Mouse (Mus musculus) hindbrain, embryonic 12.5 days (tissue): ENCODE measurements around the gene Unc13d. TPM values are rescaled to one million over a fixed set of nuclear protein-coding genes. Genes with fewer than 3 reads are reported as not detected.

Source experiments
- ATAC-seq: fragments of 200-750 bp; cut with Nextera tagmentation; 2 replicates; pipeline ENCODE4 v1.8.0; 2017; ENCODE audit warnings: moderate TSS enrichment; ENCODE audit not compliant: low FRiP score
- H3K27ac ChIP-seq: fragments of 300-500 bp; sonication (generic); 2 replicates; pipeline ENCODE4 v1.5.1; 2016; ENCODE audit warnings: mild to moderate bottlenecking
- H3K27me3 ChIP-seq: fragments of 300-500 bp; sonication (generic); 2 replicates; pipeline ENCODE4 v1.6.1; 2016; ENCODE audit warnings: mild to moderate bottlenecking
- H3K36me3 ChIP-seq: fragments of 300-500 bp; sonication (generic); 2 replicates; pipeline ENCODE4 v1.6.1; 2016; ENCODE audit warnings: mild to moderate bottlenecking
- H3K4me1 ChIP-seq: fragments of 300-500 bp; sonication (generic); 2 replicates; pipeline ENCODE4 v1.6.1; 2016
- H3K4me2 ChIP-seq: fragments of 300-500 bp; sonication (generic); replicated peaks from 2 replicates; pipeline ENCODE4 v1.6.1; 2016; ENCODE audit warnings: mild to moderate bottlenecking
- H3K4me3 ChIP-seq: fragments of 300-500 bp; sonication (generic); 2 replicates; pipeline ENCODE4 v1.5.1; 2016; ENCODE audit warnings: mild to moderate bottlenecking
- H3K9ac ChIP-seq: fragments of 300-500 bp; sonication (generic); 2 replicates; pipeline ENCODE4 v1.6.1; 2016; ENCODE audit warnings: mild to moderate bottlenecking, moderate library complexity
- H3K9me3 ChIP-seq: fragments of 300-500 bp; sonication (generic); replicated peaks from 2 replicates; pipeline ENCODE4 v1.6.1; 2016; ENCODE audit warnings: mild to moderate bottlenecking
- WGBS: fragments of 180-500 bp; shearing (Covaris S2); methylation state at CpG from one replicate; pipeline ENCODE4 v1.1.7; 2016; 5-methylcytosine and 5-hydroxymethylcytosine counted together
- polyA plus RNA-seq: library from polyadenylated mRNA; unstranded; fragments of >200 nt; fragmentation: Nextera tagmentation; extraction: Ambion mirVana; gene quantifications from 2 replicates; pipeline ENCODE4 v1.2.1, GENCODE M21; 2016

Unc13d gene
- polyA plus RNA-seq, 1 experiment from 2014 or later = 1.7 TPM

- ATAC-seq = no peak
- Histone ChIP-seq H3K4me1 (peaks cover 3% of the 10 kb centered on the region), H3K27me3 (no peaks in the 10 kb centered on the region), H3K9ac (no peak overlapping the region; the same call in 1 of the 2 replicates), H3K9me3 (no peaks in the 10 kb centered on the region), H3K4me2 (no peak overlapping the region), H3K36me3 (no peaks in the 10 kb centered on the region), H3K4me3 (no peak overlapping the region), H3K27ac (no peak overlapping the region)
- WGBS = 82% methylated on average over 3 of the region's 3 CpGs
Observed at GRCm38 (mm10) chr11:116072608-116073007, 5.2 kb downstream of the Unc13d start.

DNA sequence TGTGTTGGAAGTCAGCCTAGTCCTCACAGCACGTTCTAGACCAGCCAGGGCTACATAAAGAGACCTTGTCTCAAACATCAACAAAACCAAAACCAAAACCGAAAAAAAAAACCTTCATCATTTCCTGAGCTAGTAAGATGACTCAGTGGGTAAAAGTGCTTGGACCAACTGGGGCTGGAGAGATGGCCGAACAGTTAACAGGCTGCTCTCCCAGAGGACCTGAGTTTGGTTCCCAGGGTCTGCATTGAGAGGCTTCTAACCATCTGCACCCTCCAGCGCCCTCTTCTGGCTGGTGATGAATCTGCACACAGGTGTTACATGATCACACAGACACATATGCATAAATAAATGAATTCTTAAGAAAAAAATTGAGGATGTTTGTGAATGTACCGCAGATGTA is 6.3 kb downstream of the Unc13d start:
- no peak overlapping the region for H3K4me3 ChIP-seq
- H3K4me1 ChIP-seq = no peaks in the 10 kb centered on the region
- no peaks in the 10 kb centered on the region for H3K36me3 ChIP-seq
- no peak overlapping the region for H3K27ac ChIP-seq
- WGBS = 63% methylated on average over 5 of the region's 5 CpGs
- ATAC-seq = no peak
- H3K4me2 ChIP-seq = no peak overlapping the region
- H3K27me3 ChIP-seq = no peaks in the 10 kb centered on the region
- H3K9ac ChIP-seq = no peak overlapping the region
- H3K9me3 ChIP-seq = no peaks in the 10 kb centered on the region

DNA sequence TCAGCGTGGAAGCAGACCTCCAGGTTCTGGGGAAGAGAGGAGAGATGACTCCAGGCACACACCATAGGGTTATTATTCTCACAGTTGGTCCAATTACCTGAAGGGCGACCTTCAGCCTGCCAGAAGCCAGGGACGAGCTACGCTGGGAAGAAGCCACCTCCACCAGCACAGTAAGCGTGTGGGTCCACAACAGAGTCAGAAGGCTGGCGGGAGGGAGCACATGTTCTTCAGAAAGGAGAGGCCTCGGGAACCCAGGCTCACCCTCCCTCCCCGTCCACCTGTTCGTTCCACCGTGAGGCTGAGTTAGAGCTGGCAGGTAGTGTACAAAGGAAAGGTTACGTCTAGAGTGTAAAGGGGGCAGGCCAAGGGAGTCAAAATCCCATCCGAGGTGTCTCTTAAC is 12.4 kb downstream of the Unc13d start:
- Histone ChIP-seq H3K27ac (no peak overlapping the region), H3K27me3 (no peaks in the 10 kb centered on the region), H3K4me2 (no peak overlapping the region), H3K4me3 (no peak overlapping the region), H3K36me3 (peaks cover 20% of the 10 kb centered on the region), H3K9ac (no peak overlapping the region), H3K4me1 (0 out of 2 replicates have a peak, but pooled peaks cover 4% of the 10 kb centered on the region), H3K9me3 (no peaks in the 10 kb centered on the region)
- WGBS = 88% methylated on average over 12 of the region's 12 CpGs
- ATAC-seq = no peak

DNA sequence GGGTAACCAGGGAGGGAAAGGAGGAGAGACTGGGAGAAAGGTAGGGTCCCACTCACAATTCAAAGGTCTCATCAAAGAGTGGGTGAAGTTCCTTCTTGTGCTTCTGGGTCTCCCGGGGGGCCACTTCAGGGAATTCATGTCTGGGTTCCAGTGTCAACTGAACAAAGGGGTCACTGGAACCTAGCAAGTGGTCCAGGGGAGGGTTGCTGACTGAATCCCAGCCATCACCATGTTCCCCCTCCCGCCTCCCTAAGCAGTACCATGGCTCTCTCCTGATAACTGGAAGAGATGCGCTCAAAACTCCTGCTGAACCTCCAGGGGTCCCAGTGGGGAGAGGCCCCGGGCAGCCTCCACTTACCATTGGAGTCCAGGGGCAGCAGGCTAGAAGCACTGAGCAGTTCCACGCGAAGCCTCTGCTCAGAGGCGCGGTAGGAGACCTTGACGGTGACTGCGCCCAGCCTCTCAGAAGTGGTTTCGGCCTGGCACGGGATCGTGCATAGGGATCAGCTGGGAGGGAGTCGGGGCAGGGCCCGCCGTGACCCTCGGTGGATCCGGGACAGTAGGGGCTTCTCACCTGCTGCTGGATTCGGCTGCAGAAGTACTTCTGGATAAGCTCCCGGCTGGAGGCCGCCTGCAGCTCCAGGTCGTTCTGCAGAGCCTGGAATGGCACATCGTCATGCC is 13.4 kb downstream of the Unc13d start:
- Histone ChIP-seq H3K4me2 (no peak overlapping the region), H3K4me3 (no peak overlapping the region), H3K4me1 (0 out of 2 replicates have a peak, but pooled peaks cover 4% of the 10 kb centered on the region), H3K27ac (no peak overlapping the region), H3K9me3 (no peaks in the 10 kb centered on the region), H3K36me3 (peaks cover 30% of the 10 kb centered on the region), H3K9ac (no peak overlapping the region), H3K27me3 (no peaks in the 10 kb centered on the region)
- no peak for ATAC-seq
- WGBS = 70% methylated on average over 23 of the region's 23 CpGs

DNA sequence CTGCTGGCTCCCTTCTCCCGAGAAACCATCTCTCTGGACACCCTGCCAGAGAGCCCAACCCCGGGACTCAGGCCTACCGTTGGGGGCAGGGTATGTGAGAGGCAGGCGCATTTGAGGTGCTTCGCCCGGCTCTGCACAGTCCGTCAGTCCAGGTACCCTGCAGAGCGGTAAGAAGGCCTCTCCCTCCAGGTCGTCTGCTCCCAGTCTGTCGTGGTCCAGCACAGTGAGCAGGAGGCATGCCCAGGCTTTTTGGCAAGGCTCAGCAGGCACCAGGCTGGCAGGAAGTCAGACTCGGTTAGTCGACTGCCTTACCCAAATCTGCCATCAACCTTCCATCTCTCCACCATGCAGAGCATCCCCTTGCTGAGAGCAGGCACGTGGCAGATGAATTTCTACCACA is 14.2 kb downstream of the Unc13d start:
- ATAC-seq = no peak
- no peak overlapping the region for H3K4me2 ChIP-seq
- 0 out of 2 replicates have a peak, but pooled peaks cover 4% of the 10 kb centered on the region for H3K4me1 ChIP-seq
- no peaks in the 10 kb centered on the region for H3K27me3 ChIP-seq
- H3K36me3 ChIP-seq = peaks cover 38% of the 10 kb centered on the region
- 0 out of 2 replicates have a peak overlapping the region, but pooled peaks have one; percentile 8 for H3K9ac ChIP-seq
- H3K27ac ChIP-seq = no peak overlapping the region
- 69% methylated on average over 13 of the region's 13 CpGs for WGBS
- H3K9me3 ChIP-seq = no peaks in the 10 kb centered on the region
- H3K4me3 ChIP-seq = no peak overlapping the region

GRCm38 (mm10) chr11:116062521-116062920 is 15.2 kb downstream of the Unc13d start:
- H3K36me3 ChIP-seq = peaks cover 48% of the 10 kb centered on the region
- 0 out of 2 replicates have a peak, but pooled peaks cover 4% of the 10 kb centered on the region for H3K4me1 ChIP-seq
- no peak overlapping the region for H3K4me2 ChIP-seq
- ATAC-seq = no peak
- no peak overlapping the region for H3K4me3 ChIP-seq
- H3K27ac ChIP-seq = no peak overlapping the region
- no peaks in the 10 kb centered on the region for H3K9me3 ChIP-seq
- 58% methylated on average over 8 of the region's 8 CpGs for WGBS
- peak overlapping the region; percentile 25; the same call in 1 of the 2 replicates for H3K9ac ChIP-seq
- H3K27me3 ChIP-seq = no peaks in the 10 kb centered on the region

DNA sequence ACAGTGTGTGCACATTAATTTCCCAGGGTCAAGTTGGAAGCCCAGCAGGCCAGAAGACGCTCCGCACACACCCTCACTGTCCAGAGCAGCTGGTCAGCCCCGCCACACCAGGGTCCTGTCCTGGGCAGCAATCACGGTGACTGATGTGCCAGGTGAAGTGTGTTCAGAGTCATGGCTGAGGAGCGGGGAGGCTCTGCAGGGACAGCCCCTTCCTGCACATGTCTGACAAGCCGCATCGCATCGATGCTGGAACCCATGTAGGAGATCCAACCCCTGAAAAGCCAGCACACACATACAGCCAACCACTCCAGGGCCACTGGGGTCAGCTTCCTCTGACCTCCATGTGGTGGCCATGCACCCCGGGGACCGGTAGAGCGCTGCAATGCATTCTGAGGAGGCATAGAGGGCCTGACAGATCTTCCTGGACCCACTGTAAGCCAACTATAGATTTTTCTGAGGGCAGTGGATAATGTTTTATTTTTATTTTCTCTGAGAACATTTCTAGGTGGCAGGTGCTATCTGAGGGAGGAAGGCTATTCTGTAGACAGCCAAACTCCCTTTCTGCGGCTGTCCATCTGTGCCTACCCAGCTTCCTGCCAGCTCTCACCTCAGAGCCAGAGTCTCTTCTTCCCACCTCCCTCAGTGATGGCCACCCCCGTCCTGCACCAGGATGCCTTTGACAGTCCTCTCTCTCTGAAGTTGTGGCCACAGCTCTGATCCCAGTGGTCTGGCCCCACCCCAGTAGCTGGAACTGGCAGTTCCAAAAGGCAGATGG is 15.9 kb downstream of the Unc13d start:
- H3K36me3 ChIP-seq = peaks cover 55% of the 10 kb centered on the region
- H3K27ac ChIP-seq = no peak overlapping the region

DNA sequence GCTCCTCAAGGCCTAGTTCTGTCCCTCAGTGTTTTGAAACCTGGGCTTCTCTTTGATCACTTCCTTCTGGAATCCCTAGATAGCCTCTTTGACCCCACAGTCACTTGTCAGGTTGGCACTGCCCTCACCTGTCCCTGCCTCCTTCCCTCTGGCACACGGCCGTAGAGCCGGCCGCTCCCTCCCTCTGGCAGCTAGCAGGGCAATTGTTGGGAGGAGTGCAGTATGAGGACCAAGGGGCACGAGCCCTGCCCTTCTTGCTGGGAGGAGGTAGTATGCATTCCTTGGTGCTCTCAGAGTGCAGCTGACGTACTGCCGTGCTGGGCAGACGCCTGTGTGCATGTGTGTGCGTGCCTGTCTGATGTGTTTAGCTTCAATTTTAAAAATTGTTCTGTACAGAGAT is 17.2 kb downstream of the Unc13d start:
- no peak for ATAC-seq
- 93% methylated on average over 9 of the region's 9 CpGs for WGBS
- peaks cover 67% of the 10 kb centered on the region for H3K36me3 ChIP-seq
- no peaks in the 10 kb centered on the region for H3K9me3 ChIP-seq
- no peak overlapping the region for H3K4me3 ChIP-seq
- no peak overlapping the region for H3K4me2 ChIP-seq
- H3K4me1 ChIP-seq = 0 out of 2 replicates have a peak, but pooled peaks cover 4% of the 10 kb centered on the region
- H3K27ac ChIP-seq = no peak overlapping the region
- H3K9ac ChIP-seq = no peak overlapping the region
- no peaks in the 10 kb centered on the region for H3K27me3 ChIP-seq

More for the DNA sequence above, 15.9 kb downstream of the Unc13d start:
- Histone ChIP-seq H3K9me3 (no peaks in the 10 kb centered on the region), H3K9ac (0 out of 2 replicates have a peak overlapping the region, but pooled peaks have one; percentile 2), H3K4me2 (no peak overlapping the region), H3K4me3 (no peak overlapping the region), H3K4me1 (0 out of 2 replicates have a peak, but pooled peaks cover 4% of the 10 kb centered on the region), H3K27me3 (no peaks in the 10 kb centered on the region)
- WGBS = 89% methylated on average over 13 of the region's 13 CpGs
- no peak for ATAC-seq

- Histone ChIP-seq H3K36me3 (peaks cover 77% of the 10 kb centered on the region), H3K4me2 (no peak overlapping the region), H3K4me3 (no peak overlapping the region), H3K4me1 (0 out of 2 replicates have a peak, but pooled peaks cover 4% of the 10 kb centered on the region), H3K27me3 (no peaks in the 10 kb centered on the region), H3K27ac (no peak overlapping the region), H3K9ac (no peak overlapping the region), H3K9me3 (no peaks in the 10 kb centered on the region)
- 95% methylated on average over 11 of the region's 11 CpGs for WGBS
- no peak for ATAC-seq
Observed at GRCm38 (mm10) chr11:116059691-116060025, 18.1 kb downstream of the Unc13d start.

GRCm38 (mm10) chr11:116058868-116059690 is 18.7 kb downstream of the Unc13d start:
- H3K4me3 ChIP-seq = no peak overlapping the region
- H3K9ac ChIP-seq = no peak overlapping the region
- H3K27me3 ChIP-seq = no peaks in the 10 kb centered on the region
- H3K4me1 ChIP-seq = 0 out of 2 replicates have a peak, but pooled peaks cover 4% of the 10 kb centered on the region
- H3K36me3 ChIP-seq = peaks cover 83% of the 10 kb centered on the region
- no peak overlapping the region for H3K27ac ChIP-seq
- no peak overlapping the region for H3K4me2 ChIP-seq
- no peaks in the 10 kb centered on the region for H3K9me3 ChIP-seq
- WGBS = 94% methylated on average over 17 of the region's 17 CpGs
- no peak for ATAC-seq

GRCm38 (mm10) chr11:116058022-116058614 is 19.6 kb downstream of the Unc13d start:
- no peak overlapping the region for H3K9ac ChIP-seq
- no peak overlapping the region for H3K4me3 ChIP-seq
- 84% methylated on average over 12 of the region's 12 CpGs for WGBS
- H3K4me2 ChIP-seq = no peak overlapping the region
- no peak overlapping the region for H3K27ac ChIP-seq
- H3K27me3 ChIP-seq = no peaks in the 10 kb centered on the region
- H3K4me1 ChIP-seq = 0 out of 2 replicates have a peak, but pooled peaks cover 4% of the 10 kb centered on the region
- ATAC-seq = no peak
- H3K36me3 ChIP-seq = peaks cover 92% of the 10 kb centered on the region
- H3K9me3 ChIP-seq = no peaks in the 10 kb centered on the region
